Mouse (Mus musculus) splenic B cell, adult 2 months (primary cell): ENCODE data around the gene Gpd2.

Experiments used
- DNase-seq: peaks from one replicate; pipeline ENCODE4 v3.0.0-alpha.2; 2011; ENCODE audit warnings: low read depth, low spot score
- H3K27me3 ChIP-seq: 2 replicates; pipeline ENCODE4 v1.6.1; 2012; ENCODE audit warnings: mild to moderate bottlenecking, low read length, moderate library complexity, mixed read lengths; ENCODE audit not compliant: control insufficient read depth, poor library complexity, insufficient read depth, severe bottlenecking
- H3K36me3 ChIP-seq: 2 replicates; pipeline ENCODE4 v1.6.1; 2012; ENCODE audit warnings: mild to moderate bottlenecking, low read length, moderate library complexity, mixed read lengths; ENCODE audit not compliant: control insufficient read depth, poor library complexity, insufficient read depth, severe bottlenecking

Gpd2 gene

GRCm38 (mm10) chr2:57356222-57356822, 118.9 kb downstream of the Gpd2 start:
- no peaks in the 10 kb centered on the region for H3K27me3 ChIP-seq
- DNase-seq, result no peak

GRCm38 (mm10) chr2:57362503-57362902, 125.1 kb downstream of the Gpd2 start:
- DNase-seq, result peak; percentile 28
- H3K27me3 ChIP-seq, result no peaks in the 10 kb centered on the region
- H3K36me3 ChIP-seq, result peaks cover 12% of the 10 kb centered on the region

More at GRCm38 (mm10) chr2:57356222-57356822, 118.9 kb downstream of the Gpd2 start:
- H3K36me3 ChIP-seq, result peaks cover 18% of the 10 kb centered on the region; the same call in 1 of the 2 replicates

GRCm38 (mm10) chr2:57374647-57375046, 137.2 kb downstream of the Gpd2 start:
- no peaks in the 10 kb centered on the region; the same call in 1 of the 2 replicates for H3K27me3 ChIP-seq
- DNase-seq, result peak; percentile 2
- H3K36me3 ChIP-seq, result no peaks in the 10 kb centered on the region; the same call in 1 of the 2 replicates

GRCm38 (mm10) chr2:57375138-57375837, 137.9 kb downstream of the Gpd2 start:
- H3K36me3 ChIP-seq, result no peaks in the 10 kb centered on the region; the same call in 1 of the 2 replicates
- DNase-seq, result no peak

GRCm38 (mm10) chr2:57378147-57378889, 140.9 kb downstream of the Gpd2 start:
- H3K36me3 ChIP-seq, result no peaks in the 10 kb centered on the region
- no peaks in the 10 kb centered on the region; the same call in 1 of the 2 replicates for H3K27me3 ChIP-seq
- no peak for DNase-seq

More at GRCm38 (mm10) chr2:57375138-57375837, 137.9 kb downstream of the Gpd2 start:
- H3K27me3 ChIP-seq, result no peaks in the 10 kb centered on the region; the same call in 1 of the 2 replicates

- no peak for DNase-seq
- Histone ChIP-seq H3K27me3 (no peaks in the 10 kb centered on the region), H3K36me3 (no peaks in the 10 kb centered on the region)
These were observed 147.2 kb downstream of the Gpd2 start for GRCm38 (mm10) chr2:57384625-57385024.

- Histone ChIP-seq H3K36me3 (no peaks in the 10 kb centered on the region), H3K27me3 (no peaks in the 10 kb centered on the region)
- no peak for DNase-seq
These were observed 150.4 kb downstream of the Gpd2 start for GRCm38 (mm10) chr2:57387816-57388215.

- Histone ChIP-seq H3K27me3 (no peaks in the 10 kb centered on the region), H3K36me3 (no peaks in the 10 kb centered on the region)
- no peak for DNase-seq
These were observed 157.6 kb downstream of the Gpd2 start for GRCm38 (mm10) chr2:57395071-57395470.

- no peaks in the 10 kb centered on the region for H3K27me3 ChIP-seq
- H3K36me3 ChIP-seq, result no peaks in the 10 kb centered on the region
- DNase-seq, result no peak
These were observed 158.6 kb downstream of the Gpd2 start for GRCm38 (mm10) chr2:57396061-57396460.

GRCm38 (mm10) chr2:57397727-57398126, 160.3 kb downstream of the Gpd2 start:
- Histone ChIP-seq H3K27me3 (no peaks in the 10 kb centered on the region), H3K36me3 (no peaks in the 10 kb centered on the region)
- no peak for DNase-seq

- H3K36me3 ChIP-seq, result no peaks in the 10 kb centered on the region
- H3K27me3 ChIP-seq, result no peaks in the 10 kb centered on the region
- no peak for DNase-seq
These were observed 170.1 kb downstream of the Gpd2 start for GRCm38 (mm10) chr2:57407414-57408019.

- no peaks in the 10 kb centered on the region for H3K36me3 ChIP-seq
- no peak for DNase-seq
These were observed 171.0 kb downstream of the Gpd2 start for GRCm38 (mm10) chr2:57408413-57408812.

GRCm38 (mm10) chr2:57411551-57411950, 174.1 kb downstream of the Gpd2 start:
- DNase-seq, result no peak
- no peaks in the 10 kb centered on the region for H3K36me3 ChIP-seq
- H3K27me3 ChIP-seq, result no peaks in the 10 kb centered on the region

More at GRCm38 (mm10) chr2:57408413-57408812, 171.0 kb downstream of the Gpd2 start:
- no peaks in the 10 kb centered on the region for H3K27me3 ChIP-seq

- Histone ChIP-seq H3K36me3 (no peaks in the 10 kb centered on the region), H3K27me3 (no peaks in the 10 kb centered on the region)
- no peak for DNase-seq
These were observed 177.2 kb downstream of the Gpd2 start for GRCm38 (mm10) chr2:57414550-57415160.
